Mouse (Mus musculus) liver, embryonic 15.5 days (tissue): ENCODE data around the gene Ptpra. TPM values are rescaled to one million over a fixed set of nuclear protein-coding genes. Genes with fewer than 3 reads are reported as not detected.

Experiments
- ATAC-seq: fragments of 200-750 bp; cut with Nextera tagmentation; 2 replicates; pipeline ENCODE4 v1.8.0; 2017; ENCODE audit warnings: moderate number of reproducible peaks, mild to moderate bottlenecking, moderate library complexity; ENCODE audit not compliant: insufficient read depth
- H3K27ac ChIP-seq: fragments of 300-500 bp; sonication (generic); replicated peaks from 2 replicates; pipeline ENCODE4 v1.5.1; 2015; ENCODE audit warnings: mild to moderate bottlenecking, inconsistent platforms
- H3K27me3 ChIP-seq: fragments of 300-500 bp; sonication (generic); 2 replicates; pipeline ENCODE4 v1.6.1; 2015; ENCODE audit warnings: mild to moderate bottlenecking, inconsistent platforms
- H3K36me3 ChIP-seq: fragments of 300-500 bp; sonication (generic); replicated peaks from 2 replicates; pipeline ENCODE4 v1.6.1; 2015; ENCODE audit warnings: moderate library complexity, mild to moderate bottlenecking, inconsistent platforms
- H3K4me1 ChIP-seq: fragments of 300-500 bp; sonication (generic); replicated peaks from 2 replicates; pipeline ENCODE4 v1.6.1; 2015; ENCODE audit warnings: inconsistent platforms
- H3K4me2 ChIP-seq: fragments of 300-500 bp; sonication (generic); 2 replicates; pipeline ENCODE4 v1.6.1; 2015; ENCODE audit warnings: moderate library complexity, mild to moderate bottlenecking, inconsistent platforms
- H3K4me3 ChIP-seq: fragments of 300-500 bp; sonication (generic); replicated peaks from 2 replicates; pipeline ENCODE4 v1.5.1; 2015; ENCODE audit warnings: mild to moderate bottlenecking, inconsistent platforms
- H3K9ac ChIP-seq: fragments of 300-500 bp; sonication (generic); 2 replicates; pipeline ENCODE4 v1.6.1; 2015; ENCODE audit warnings: moderate library complexity, mild to moderate bottlenecking, inconsistent platforms
- H3K9me3 ChIP-seq: fragments of 300-500 bp; sonication (generic); replicated peaks from 2 replicates; pipeline ENCODE4 v1.6.1; 2016; ENCODE audit warnings: inconsistent platforms
- WGBS: fragments of 180-500 bp; shearing (Covaris S2); methylation state at CpG from one replicate; pipeline ENCODE4 v1.1.7; 2015; ENCODE audit warnings: mixed read lengths; ENCODE audit not compliant: insufficient replicate concordance; 5-methylcytosine and 5-hydroxymethylcytosine counted together
- microRNA-seq: library from miRNA; unstranded; fragments of <30 nt; microRNA quantifications from one replicate; pipeline ENCODE4, GENCODE M21; 2016
- polyA plus RNA-seq: library from polyadenylated mRNA; unstranded; fragments of >200 nt; fragmentation: Nextera tagmentation; extraction: Ambion mirVana; gene quantifications from 2 replicates; pipeline ENCODE4 v1.2.1, GENCODE M21; 2015

The Ptpra gene
- polyA plus RNA-seq, 1 experiment from 2014 or later = 30.0 TPM

DNA sequence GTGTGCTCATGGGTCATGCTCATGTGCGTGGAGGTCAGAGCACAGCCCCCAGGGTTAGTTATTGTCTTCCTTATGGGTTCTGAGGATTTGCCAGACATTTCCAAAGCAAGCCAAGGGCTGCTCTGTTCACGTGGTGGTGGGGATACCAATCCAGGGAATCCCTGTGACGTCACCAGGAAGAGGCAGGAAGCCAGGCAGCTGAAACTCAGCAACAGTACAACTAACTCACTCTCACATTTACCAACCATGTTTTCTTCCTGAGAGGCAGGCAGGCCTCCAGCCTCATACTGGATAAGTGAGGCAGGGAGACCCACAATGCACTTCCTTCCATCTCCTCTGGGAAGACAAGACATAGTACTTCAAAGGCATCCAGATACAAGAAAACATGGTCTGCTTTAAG lies 148.3 kb downstream of the Ptpra start:
- no peak overlapping the region for H3K4me2 ChIP-seq
- no peak for ATAC-seq

DNA sequence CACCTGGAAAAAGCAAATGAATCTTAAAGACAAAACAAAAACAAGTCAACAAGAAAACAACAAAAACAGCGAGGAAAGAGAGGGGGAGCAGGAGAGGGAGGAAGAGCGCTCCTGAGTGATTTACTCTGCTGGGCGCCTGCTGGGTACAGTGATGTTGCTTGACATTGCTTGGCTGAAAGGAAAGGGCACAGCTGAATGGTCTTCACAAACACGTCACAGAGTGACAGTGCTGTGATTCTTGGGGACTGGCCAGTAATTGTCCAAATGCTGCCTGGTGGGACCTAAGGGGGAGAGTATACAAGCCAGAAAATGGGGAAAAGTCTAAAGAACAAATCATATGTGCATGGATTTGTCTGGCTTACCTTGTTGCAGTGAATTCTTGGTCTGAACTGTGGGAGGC lies 152.1 kb downstream of the Ptpra start:
- peaks cover 55% of the 10 kb centered on the region for H3K36me3 ChIP-seq
- WGBS = 78% methylated on average over 4 of the region's 4 CpGs
- no peaks in the 10 kb centered on the region for H3K9me3 ChIP-seq
- H3K9ac ChIP-seq = no peak overlapping the region
- no peak for ATAC-seq
- peaks cover 7% of the 10 kb centered on the region; the same call in 1 of the 2 replicates for H3K4me1 ChIP-seq
- no peaks in the 10 kb centered on the region for H3K27me3 ChIP-seq
- H3K4me3 ChIP-seq = no peak overlapping the region
- no peak overlapping the region for H3K27ac ChIP-seq
- no peak overlapping the region for H3K4me2 ChIP-seq

More for the DNA sequence above, 148.3 kb downstream of the Ptpra start:
- peaks cover 11% of the 10 kb centered on the region; the same call in 1 of the 2 replicates for H3K4me1 ChIP-seq
- H3K27me3 ChIP-seq = no peaks in the 10 kb centered on the region
- H3K9ac ChIP-seq = no peak overlapping the region
- 62% methylated on average over 3 of the region's 3 CpGs for WGBS
- peaks cover 65% of the 10 kb centered on the region for H3K36me3 ChIP-seq
- no peak overlapping the region for H3K27ac ChIP-seq
- no peaks in the 10 kb centered on the region for H3K9me3 ChIP-seq
- no peak overlapping the region for H3K4me3 ChIP-seq

Small RNA genes lying within 50 kb of the gene (microRNA-seq; reads per million reads assigned to microRNA genes)
- gene Gm23876 = not detected

Other genes with a start within 250 kb of the Ptpra start
- gene Nop56, start 175.8 kb upstream of the Ptpra start, polyA plus RNA-seq = 140 and 149 TPM in 2 replicates
- gene Idh3b, start 165.7 kb upstream of the Ptpra start, polyA plus RNA-seq = 101 and 113 TPM in 2 replicates
- gene Ebf4, start 155.1 kb upstream of the Ptpra start, polyA plus RNA-seq = 0.12 and 0.16 TPM in 2 replicates
- gene Cpxm1, start 52.7 kb upstream of the Ptpra start, polyA plus RNA-seq = 2.9 and 3.1 TPM in 2 replicates
- gene Gm28372, start 45.0 kb upstream of the Ptpra start, polyA plus RNA-seq = not detected in 2 replicates
- gene 1700020A23Rik, start 45.0 kb upstream of the Ptpra start, polyA plus RNA-seq = not detected in 2 replicates
- gene Tmem239, start 43.8 kb upstream of the Ptpra start, polyA plus RNA-seq = not detected in 2 replicates
- 35.0 and 43.4 TPM in 2 replicates for gene Vps16, start 25.9 kb upstream of the Ptpra start, polyA plus RNA-seq
- 3.8 TPM in 2 replicates for gene Pced1a, start 25.6 kb upstream of the Ptpra start, polyA plus RNA-seq
- gene Mrps26, start 113.5 kb downstream of the Ptpra start, polyA plus RNA-seq = 40.3 and 41.1 TPM in 2 replicates
- not detected in 2 replicates for gene Oxt, start 125.9 kb downstream of the Ptpra start, polyA plus RNA-seq
- gene Avp, start 132.3 kb downstream of the Ptpra start, polyA plus RNA-seq = not detected in 2 replicates
- 8.6 and 9.5 TPM in 2 replicates for gene Fastkd5, start 179.7 kb downstream of the Ptpra start, polyA plus RNA-seq
- 4.8 and 5.0 TPM in 2 replicates for gene Ubox5, start 179.8 kb downstream of the Ptpra start, polyA plus RNA-seq
- gene Lzts3, start 192.5 kb downstream of the Ptpra start, polyA plus RNA-seq = 1.4 and 2.0 TPM in 2 replicates
- 40.6 and 43.8 TPM in 2 replicates for gene Ddrgk1, start 214.4 kb downstream of the Ptpra start, polyA plus RNA-seq
- gene Itpa, start 217.3 kb downstream of the Ptpra start, polyA plus RNA-seq = 41.0 and 44.8 TPM in 2 replicates
- 0.08 and 0.14 TPM in 2 replicates for gene Slc4a11, start 247.2 kb downstream of the Ptpra start, polyA plus RNA-seq